Comparison of ENCODE assay signal across 8 mouse cellular contexts in the genomic region with DNA sequence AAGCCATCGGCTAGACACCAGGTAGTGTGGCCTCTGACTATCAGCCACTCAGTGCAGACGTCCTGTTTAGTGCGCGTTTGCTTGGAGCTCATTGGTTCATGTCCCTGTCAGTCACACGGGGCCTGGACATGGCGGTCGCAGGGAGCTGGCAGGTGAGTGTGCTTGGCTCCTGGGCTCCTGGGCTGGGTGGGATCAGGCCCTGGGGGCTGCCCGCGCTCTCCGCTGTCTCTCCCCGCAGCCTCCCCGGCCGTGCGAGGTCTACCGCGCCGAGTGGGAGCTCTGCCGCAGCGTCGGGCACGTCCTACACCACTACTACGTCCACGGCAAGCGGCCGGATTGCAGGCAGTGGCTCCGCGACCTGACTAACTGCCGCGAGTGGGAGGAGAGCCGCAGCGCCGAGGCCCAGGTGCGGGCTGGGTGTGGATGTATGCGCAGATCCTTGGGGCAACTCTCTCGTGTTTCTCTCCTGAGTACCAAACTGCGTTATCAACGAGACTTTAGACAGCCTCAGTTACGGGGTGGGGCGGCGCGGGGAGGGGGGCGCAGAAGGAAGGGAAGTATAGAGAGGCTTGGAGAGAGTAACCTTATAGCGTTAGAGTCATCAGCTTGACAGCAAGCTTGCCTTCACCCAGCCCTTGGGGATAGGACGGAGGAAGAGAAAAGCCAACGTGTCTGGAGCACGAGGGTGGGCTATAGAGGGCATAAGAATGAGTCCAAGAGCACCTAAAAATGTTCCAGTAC. TPM values are rescaled to one million over a fixed set of nuclear protein-coding genes. Genes with fewer than 3 reads are reported as not detected.
A peak's percentile ranks its signal among the peaks of the same experiment; 100 is the strongest.
DNase-seq lines count a peak whose midpoint lies in the region; ATAC-seq lines count a peak whose summit lies in the region.

Gene 2510002D24Rik, plus strand, starts transcription at position 111 of the 741 bp plus-strand sequence.
Gene Gm28539, plus strand, starts transcription at position 117 of the 741 bp plus-strand sequence.

- 1% methylated on average over 46 of the region's 46 CpGs for WGBS in intestine, embryonic 15.5 days
- under 1% methylated on average over 46 of the region's 46 CpGs for WGBS in midbrain, embryonic 10.5 days

- no peaks in the 10 kb centered on the region for H3K27me3 ChIP-seq in intestine, embryonic 15.5 days (replicated peaks)
- no peaks in the 10 kb centered on the region for H3K27me3 ChIP-seq in midbrain, embryonic 10.5 days (ENCODE audit: low read depth, poor library complexity, severe bottlenecking)

- H3K4me1 ChIP-seq in intestine, embryonic 15.5 days (replicated peaks) = no peaks in the 10 kb centered on the region
- H3K4me1 ChIP-seq in midbrain, embryonic 10.5 days = peaks cover 12% of the 10 kb centered on the region

- H3K9me3 ChIP-seq in intestine, embryonic 15.5 days = no peaks in the 10 kb centered on the region
- no peaks in the 10 kb centered on the region for H3K9me3 ChIP-seq in midbrain, embryonic 10.5 days (replicated peaks)

- DNase-seq in adrenal gland, adult 2 months = peak; percentile 95
- peak; percentile 83 for DNase-seq in embryo, embryonic 11.5 days (ENCODE audit: low read depth, low spot score)
- peak; percentile 89 to 90 for DNase-seq in gastrocnemius, postnatal 36 days
- DNase-seq in left cerebral cortex, postnatal 25 days (ENCODE audit: low spot score in 2 of 2) = peak; percentile 96 to 97
- peak; percentile 84 for DNase-seq in midbrain, embryonic 10.5 days (ENCODE audit: low spot score)
- peak; percentile 91 for DNase-seq in right cerebral cortex, postnatal 4 days
- no peak for DNase-seq in adipocyte (ENCODE audit: low spot score)

- H3K27ac ChIP-seq in intestine, embryonic 15.5 days = peak within 1 kb of the TSS; percentile 79
- H3K27ac ChIP-seq in midbrain, embryonic 10.5 days (replicated peaks) = peak within 1 kb of the TSS; percentile 86

- peak within 1 kb of the TSS; percentile 91 for H3K9ac ChIP-seq in intestine, embryonic 15.5 days

- peak within 1 kb of the TSS; percentile 75 for H3K4me2 ChIP-seq in intestine, embryonic 15.5 days (replicated peaks)

- peak within 1 kb of the TSS; percentile 92 for H3K4me3 ChIP-seq in intestine, embryonic 15.5 days (replicated peaks)
- H3K4me3 ChIP-seq in midbrain, embryonic 10.5 days = peak within 1 kb of the TSS; percentile 91

- peaks cover 7% of the 10 kb centered on the region; the same call in 1 of the 2 replicates for H3K36me3 ChIP-seq in intestine, embryonic 15.5 days
- H3K36me3 ChIP-seq in midbrain, embryonic 10.5 days = peaks cover 54% of the 10 kb centered on the region

- intact Hi-C loops in gastrocnemius, postnatal 36 days (cut with DNase I) = no loop called here
- intact Hi-C loops in left cerebral cortex, postnatal 25 days (cut with DNase I) = loop anchor here (2.0 kb wide), 1 partner anchor 40 kb away; the partner anchor contains the start of genes Hira and Mrpl40

- ATAC-seq in intestine, embryonic 15.5 days = peak; percentile 99

RNA-seq across cellular contexts. Expression of gene 2510002D24Rik, which starts in this region (rescaled TPM):
- total RNA-seq in adrenal gland, adult 2 months (2021) = 10 to 100 TPM; 14.0 to 18.6 TPM
- polyA plus RNA-seq in adrenal gland, adult 2 months (2012; rRNA removed) = 61.3 and 69.2 TPM in 2 replicates
- 10 to 100 TPM; 14.4 to 17.6 TPM for total RNA-seq in gastrocnemius, postnatal 36 days (2021)
- polyA plus RNA-seq in intestine, embryonic 15.5 days (2015; fragmentation: Nextera tagmentation; extraction: Ambion mirVana) = 38.6 and 53.7 TPM in 2 replicates
- 10 to 100 TPM; 24.4 to 24.6 TPM for total RNA-seq in left cerebral cortex, postnatal 25 days (2021)
- 25.7 and 26.6 TPM in 2 replicates for polyA plus RNA-seq in midbrain, embryonic 10.5 days (2016; fragmentation: Nextera tagmentation; extraction: Ambion mirVana)

RNA-seq across cellular contexts. Expression of gene Gm28539, which starts in this region (rescaled TPM):
- total RNA-seq in adrenal gland, adult 2 months (2021) = 1 to 10 TPM; 4.6 to 7.5 TPM
- polyA plus RNA-seq in adrenal gland, adult 2 months (2012; rRNA removed) = 0.47 and 0.51 TPM in 2 replicates
- total RNA-seq in gastrocnemius, postnatal 36 days (2021) = 1 to 10 TPM in 1 of 2 experiments, not detected in 1; 1.7 TPM
- not detected in 2 replicates for polyA plus RNA-seq in intestine, embryonic 15.5 days (2015; fragmentation: Nextera tagmentation; extraction: Ambion mirVana)
- 1 to 10 TPM in 1 of 2 experiments, under 1 TPM in 1; 0.98 to 1.7 TPM for total RNA-seq in left cerebral cortex, postnatal 25 days (2021)
- polyA plus RNA-seq in midbrain, embryonic 10.5 days (2016; fragmentation: Nextera tagmentation; extraction: Ambion mirVana) = not detected in 2 replicates
